Mouse (Mus musculus) megakaryocyte-erythroid progenitor cell, adult 5-6 weeks (primary cell): Measurements from ENCODE around the gene Angptl4. TPM values are rescaled to one million over a fixed set of nuclear protein-coding genes. Genes with fewer than 3 reads are reported as not detected.
A peak's percentile ranks its signal among the peaks of the same experiment; 100 is the strongest.
"Not testable (repeated sequence)": the region's sequence is repeated elsewhere in the genome, so short reads cannot be mapped to it uniquely, and the experiment has no call there.

Source experiments
- ATAC-seq: replicated peaks from 2 replicates; pipeline ENCODE4 v1.8.0; 2016; ENCODE audit warnings: mild to moderate bottlenecking, inconsistent platforms; ENCODE audit not compliant: severe bottlenecking, poor library complexity, low FRiP score, low TSS enrichment
- total RNA-seq, 2 experiments: library from RNA; stranded (forward) in 1 of 2; stranded (reverse) in 1 of 2; fragments of 200-1000, 215-1000 nt in 1 of 2; fragments of >200 nt in 1 of 2; fragmentation: Nextera tagmentation in 1 of 2; gene quantifications; 2 replicates each; pipeline ENCODE4 v1.2.3; 2014 to 2017

Gene Angptl4
- total RNA-seq, 2 experiments from 2014 or later: 14.9 to 17.1 TPM

DNA sequence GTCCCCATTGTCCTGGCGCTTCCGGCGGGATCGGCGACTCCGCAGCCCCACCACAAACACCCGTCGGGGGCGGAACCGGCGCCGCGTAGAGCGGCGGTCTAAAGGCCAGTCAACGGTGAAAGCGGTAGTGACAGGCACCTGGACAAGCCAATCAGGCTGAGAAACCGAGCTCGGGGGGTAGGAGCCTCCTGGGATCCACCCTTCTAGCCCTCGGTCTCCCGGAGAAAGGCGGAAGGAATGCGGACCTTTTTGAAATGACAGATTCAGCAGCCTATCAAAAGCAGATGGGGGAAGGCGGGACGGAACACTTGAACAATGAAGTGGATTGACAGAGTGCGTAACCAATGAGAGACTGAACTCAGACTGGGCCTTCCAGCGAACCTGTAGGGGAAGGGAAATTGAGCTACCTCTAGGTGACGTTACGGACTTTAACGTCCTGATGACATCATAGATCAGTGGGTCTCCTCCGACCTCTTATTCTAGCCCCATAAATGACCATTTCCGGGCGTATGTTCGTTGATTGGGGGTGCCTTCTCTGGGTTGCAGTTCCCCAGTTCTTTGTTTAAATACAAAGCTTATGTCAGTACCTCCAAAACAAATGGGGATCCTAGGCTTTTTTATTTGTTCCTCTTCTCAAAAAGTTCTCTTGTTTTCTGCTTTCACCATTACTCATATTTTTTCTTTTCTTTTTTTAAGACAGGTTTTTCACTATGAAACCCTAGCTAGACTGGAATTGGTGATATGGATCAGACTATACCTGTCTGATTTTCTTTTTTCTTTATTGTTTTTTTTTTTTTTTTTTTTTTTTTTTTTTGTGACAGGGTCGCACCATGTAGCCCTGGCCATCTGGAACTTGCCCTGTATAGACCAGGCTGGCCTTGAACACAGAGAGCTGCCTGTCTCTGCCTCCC, 21.1 kb downstream of the Angptl4 start, which contains the start of gene Rab11b:
Rab11b (minus strand) TSS at position 276 of the 911 bp plus-strand sequence.
- peak; percentile 96 for ATAC-seq

GRCm38 (mm10) chr17:33759767-33760254, 21.8 kb downstream of the Angptl4 start:
- ATAC-seq: peak; percentile 69

DNA sequence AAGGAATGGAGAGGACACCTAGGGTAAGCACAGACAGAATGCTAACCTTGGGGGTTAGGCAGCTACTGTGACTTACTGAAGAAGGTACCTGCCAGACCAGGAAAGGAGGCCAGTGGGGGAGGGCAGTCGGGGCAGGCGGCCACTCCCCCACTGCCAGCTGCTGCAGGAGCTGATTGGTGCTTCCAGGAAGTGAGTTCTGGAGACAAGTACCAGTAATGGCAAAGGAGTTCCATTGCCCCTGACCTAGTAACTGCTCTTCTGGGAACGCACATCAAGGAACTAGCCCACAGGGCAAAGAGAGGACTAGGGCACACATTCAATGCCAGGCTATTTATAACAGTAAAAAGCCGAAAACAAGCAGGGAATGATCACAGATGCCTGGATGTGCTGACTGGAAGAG, 24.4 kb downstream of the Angptl4 start:
- ATAC-seq: no peak

GRCm38 (mm10) chr17:33756108-33756790, 25.4 kb downstream of the Angptl4 start:
- no peak for ATAC-seq

GRCm38 (mm10) chr17:33755418-33756107, 26.1 kb downstream of the Angptl4 start:
- no peak for ATAC-seq

DNA sequence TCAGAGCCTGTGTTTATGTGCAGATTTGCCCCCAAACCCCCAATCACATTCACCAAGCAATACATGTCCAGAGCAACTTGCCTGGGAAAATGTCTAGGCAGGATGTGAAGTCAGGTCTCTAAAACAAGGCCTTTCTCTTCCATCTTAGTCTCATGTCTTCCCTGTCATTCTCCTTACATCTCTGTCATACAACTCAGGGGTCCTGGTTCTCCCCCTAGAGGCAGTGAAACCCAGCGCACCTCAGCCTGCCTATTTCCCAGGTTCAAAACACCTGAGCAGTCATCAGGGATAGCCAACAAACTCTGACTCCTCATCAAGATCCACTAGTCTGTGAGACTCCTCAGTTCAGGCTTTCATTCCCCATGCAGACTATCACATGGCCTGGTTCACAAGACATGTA, 27.0 kb downstream of the Angptl4 start:
- no peak for ATAC-seq

DNA sequence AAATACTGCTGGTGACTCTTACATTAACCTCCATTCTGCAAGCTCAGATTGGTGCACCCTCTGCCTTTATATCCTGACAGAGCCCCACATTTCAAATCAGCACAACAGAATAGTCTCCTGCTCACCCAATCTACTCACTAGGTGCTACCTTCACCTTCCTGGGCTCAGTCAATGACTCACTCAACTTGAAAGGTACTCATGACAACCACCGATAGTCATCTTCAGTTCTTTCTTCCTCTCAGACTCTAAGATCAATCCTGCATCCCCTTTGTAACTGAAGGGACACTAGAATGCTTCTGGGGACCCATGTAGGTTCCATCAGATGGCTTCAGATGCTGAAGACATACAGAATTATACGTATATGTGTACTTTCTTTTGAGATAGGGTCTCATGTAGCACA, 29.3 kb downstream of the Angptl4 start:
- no peak for ATAC-seq

DNA sequence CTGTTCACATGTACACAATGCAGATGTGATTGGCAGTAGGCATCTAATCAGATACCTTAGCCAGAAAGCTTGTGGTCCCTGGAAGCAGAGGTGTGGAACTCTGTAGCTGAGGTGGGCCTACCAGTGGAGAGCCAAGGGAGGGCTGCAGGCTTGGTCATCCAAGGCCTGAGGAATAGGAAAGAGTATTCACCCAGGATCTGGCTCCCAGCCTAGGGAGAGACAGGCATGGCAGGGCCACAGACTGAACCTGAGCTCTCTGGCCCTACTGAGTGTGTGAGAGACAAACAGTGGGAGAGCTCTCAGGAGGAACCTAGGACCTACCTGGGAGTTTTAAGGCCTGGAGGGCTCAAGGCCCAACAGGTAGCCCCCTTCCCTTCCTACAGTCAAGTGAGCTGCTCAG, 30.4 kb downstream of the Angptl4 start:
- ATAC-seq: no peak

GRCm38 (mm10) chr17:33749451-33749850, 32.2 kb downstream of the Angptl4 start:
- no peak for ATAC-seq

GRCm38 (mm10) chr17:33746011-33746410, 35.6 kb downstream of the Angptl4 start:
- peak; percentile 94 for ATAC-seq

DNA sequence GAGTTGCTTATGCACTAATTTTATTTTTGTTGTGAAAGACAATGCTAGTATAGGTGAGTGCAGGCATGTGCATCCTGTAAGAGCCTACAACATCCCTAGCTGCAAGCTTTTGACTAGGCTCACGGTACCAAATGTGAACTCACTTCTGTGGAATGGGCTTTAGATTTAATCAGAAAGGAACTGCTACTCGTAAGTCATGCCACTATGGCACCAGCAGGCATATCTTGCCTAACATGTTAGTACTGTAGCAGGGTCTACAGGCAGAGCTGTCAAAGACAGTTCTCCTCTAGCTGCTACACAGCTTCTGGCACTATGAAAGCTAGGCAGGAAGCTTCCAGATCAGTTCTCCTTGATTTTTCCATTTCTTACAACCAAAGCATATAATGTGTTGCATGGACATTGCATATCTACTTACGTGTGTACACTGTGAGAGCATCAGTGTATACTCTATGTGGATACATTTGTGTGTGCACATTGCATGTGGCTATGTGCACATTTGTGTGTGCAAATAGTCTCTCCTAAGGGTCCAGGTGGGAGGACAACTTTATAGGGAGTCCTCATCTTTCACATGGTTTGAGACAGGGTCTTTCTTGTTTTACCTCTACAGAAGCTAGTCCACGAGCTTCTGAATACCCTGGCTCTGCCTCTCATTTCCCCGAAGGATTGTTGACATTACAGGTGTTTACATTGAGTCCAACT, 36.8 kb downstream of the Angptl4 start:
- ATAC-seq: no peak

DNA sequence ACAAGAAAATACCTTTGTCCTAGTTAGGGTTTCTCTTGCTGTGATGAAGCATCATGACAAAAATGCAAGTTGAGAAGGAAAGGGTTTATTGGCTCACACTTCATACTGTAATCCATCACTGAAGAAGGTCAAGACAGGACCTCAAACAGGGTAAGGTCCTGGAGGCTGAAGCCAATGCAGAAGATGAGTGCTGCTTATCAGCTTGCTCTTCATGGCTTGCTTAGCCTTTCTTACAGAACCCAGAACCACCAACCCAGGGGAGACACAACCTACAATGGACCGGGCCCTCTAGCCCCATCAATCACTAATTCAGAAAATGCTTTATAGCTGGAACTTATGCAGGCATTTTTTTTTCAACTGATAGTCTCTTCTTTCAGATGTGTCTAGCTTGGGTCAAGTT, 39.2 kb downstream of the Angptl4 start:
- ATAC-seq: no peak

DNA sequence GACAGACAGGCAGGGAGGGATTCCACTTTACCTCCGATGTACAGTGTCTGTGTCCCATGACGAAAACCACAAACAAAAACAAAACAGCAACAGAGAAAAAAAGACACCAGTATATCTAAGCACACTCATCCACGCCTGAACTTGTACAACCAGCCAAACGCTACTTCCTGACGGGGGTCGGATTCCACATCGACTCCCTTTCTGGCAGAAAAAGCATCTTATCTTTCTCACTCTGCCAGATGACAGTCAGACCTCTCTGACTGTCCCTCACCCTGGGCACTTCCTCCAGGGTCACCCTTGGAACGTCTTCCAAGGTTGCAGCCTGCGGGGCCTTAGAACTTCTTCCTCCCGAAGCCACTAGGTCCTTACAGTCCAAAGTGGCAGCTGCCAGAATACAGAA, 48.1 kb downstream of the Angptl4 start:
- ATAC-seq: not testable (repeated sequence)

DNA sequence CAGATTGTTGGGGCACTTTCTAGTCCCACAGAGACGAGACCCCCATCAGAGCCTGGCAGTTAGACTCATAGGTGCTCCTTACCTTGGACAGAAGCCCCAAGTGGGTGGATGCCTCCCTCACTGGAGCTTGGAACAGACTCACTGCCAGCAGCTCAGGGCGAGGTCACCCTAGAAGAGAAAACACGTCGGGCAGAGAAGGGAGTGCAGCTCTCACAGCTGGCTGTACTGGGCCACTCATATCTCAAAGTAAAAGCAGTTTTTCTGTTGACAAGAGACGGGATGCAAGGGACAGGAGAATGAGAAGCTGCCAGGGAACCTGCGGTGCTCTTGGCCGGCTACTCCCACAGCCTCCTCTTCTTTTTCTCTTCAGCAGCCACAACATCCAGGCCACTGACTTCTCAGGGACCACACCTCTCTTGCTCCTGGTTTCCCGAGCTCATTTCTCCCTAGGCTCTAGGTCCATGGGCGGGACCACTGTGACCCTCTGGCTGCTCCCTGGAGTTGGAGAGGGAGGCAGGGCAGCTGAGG, 49.0 kb downstream of the Angptl4 start:
- not testable (repeated sequence) for ATAC-seq

DNA sequence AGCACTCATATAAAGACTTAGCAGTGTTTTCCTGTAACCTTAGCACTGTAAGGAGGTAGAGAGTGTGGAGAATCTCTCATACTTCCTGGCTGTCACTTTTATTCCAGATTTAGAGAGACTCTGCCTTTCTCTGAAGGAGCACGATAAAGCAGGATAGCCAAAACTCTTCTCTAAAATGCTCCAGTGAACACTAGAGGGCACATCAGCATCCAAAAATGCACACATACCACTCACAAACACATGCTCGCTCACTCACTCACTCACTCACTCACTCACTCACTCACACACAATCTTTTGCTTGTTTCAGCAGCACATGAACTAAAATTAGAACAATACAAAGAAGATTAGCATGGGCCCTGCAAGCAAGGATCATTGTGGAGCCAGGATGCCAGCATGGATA, 52.4 kb downstream of the Angptl4 start:
- ATAC-seq: no peak

DNA sequence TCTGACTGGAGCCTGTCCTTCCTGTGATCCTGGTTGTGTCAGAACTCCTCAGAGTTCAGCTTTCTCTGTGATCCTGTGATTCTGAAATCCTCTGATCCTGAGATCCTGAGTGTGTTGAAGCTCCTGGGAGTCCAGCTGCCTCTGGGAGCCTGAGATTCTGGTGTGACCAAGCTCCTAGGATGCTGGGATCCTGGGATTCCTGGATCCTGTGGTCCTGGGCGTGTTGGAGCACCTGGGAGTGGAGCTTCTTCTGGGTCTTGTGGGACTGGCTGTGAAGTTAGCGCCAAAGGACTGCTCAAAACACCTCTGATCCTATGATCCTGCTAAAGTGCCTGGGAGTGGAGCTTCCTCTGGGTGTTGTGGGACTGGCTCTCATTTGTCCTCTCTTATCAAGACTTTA, 53.2 kb downstream of the Angptl4 start:
- ATAC-seq: no peak
